Mouse (Mus musculus) left cerebral cortex, adult 18-20 months (tissue): Measurements from ENCODE around the gene Fpr2. TPM values are rescaled to one million over a fixed set of nuclear protein-coding genes. Genes with fewer than 3 reads are reported as not detected.
"Not testable (repeated sequence)": the region's sequence is repeated elsewhere in the genome, so short reads cannot be mapped to it uniquely, and the experiment has no call there.

Experiments used
- DNase-seq, 2 experiments: peaks; one replicate each; pipeline ENCODE4 v3.0.0; 2021 to 2022; ENCODE audit warnings: low spot score in 2 of 2, mixed read lengths in 1 of 2
- long read RNA-seq, 2 experiments: library from polyadenylated mRNA; stranded (forward); transcript quantifications; one replicate each; pipeline ENCODE4 v2.0.0; 2021
- total RNA-seq, 2 experiments: library from RNA; stranded (reverse); gene quantifications; 2 replicates each; pipeline ENCODE4 v1.2.3; 2021

The Fpr2 gene
- total RNA-seq = not detected
- long read RNA-seq, experiment 1 = 0 reads
- long read RNA-seq, experiment 2 = 0 reads

- no peak for DNase-seq
These were observed at the start of gene Fpr2, which contains the start of gene Fpr3 for GRCm38 (mm10) chr17:17887774-17888248. Gene Fpr2, plus strand, starts transcription at chr17:17887824. Gene Fpr3, plus strand, starts transcription at chr17:17887852.

GRCm38 (mm10) chr17:17837919-17838701 lies 49.5 kb upstream of the Fpr2 start:
- peak; percentile 90 to 94 for DNase-seq

- no peak for DNase-seq
These were observed 48.3 kb upstream of the Fpr2 start for GRCm38 (mm10) chr17:17839276-17839675.

- no peak for DNase-seq
These were observed 46.8 kb upstream of the Fpr2 start for GRCm38 (mm10) chr17:17840796-17841195.

- no peak for DNase-seq
These were observed 43.9 kb upstream of the Fpr2 start for GRCm38 (mm10) chr17:17843534-17844261.

GRCm38 (mm10) chr17:17844606-17845005 lies 43.0 kb upstream of the Fpr2 start:
- DNase-seq = not testable (repeated sequence)

GRCm38 (mm10) chr17:17845187-17846027 lies 42.2 kb upstream of the Fpr2 start:
- DNase-seq = peak in 1 of 2 experiments; percentile 37

GRCm38 (mm10) chr17:17848988-17849387 lies 38.6 kb upstream of the Fpr2 start:
- no peak for DNase-seq

- DNase-seq = no peak
These were observed 37.5 kb upstream of the Fpr2 start for GRCm38 (mm10) chr17:17849906-17850712.

- DNase-seq = no peak
These were observed 32.4 kb upstream of the Fpr2 start, which contains the start of gene Has1 for GRCm38 (mm10) chr17:17855064-17855838. Gene Has1, minus strand, starts transcription at chr17:17855205.

GRCm38 (mm10) chr17:17856612-17857011 lies 31.0 kb upstream of the Fpr2 start:
- no peak for DNase-seq

GRCm38 (mm10) chr17:17857446-17857845 lies 30.2 kb upstream of the Fpr2 start:
- no peak for DNase-seq

- no peak for DNase-seq
These were observed 27.5 kb upstream of the Fpr2 start for GRCm38 (mm10) chr17:17860110-17860509.

GRCm38 (mm10) chr17:17862360-17862759 lies 25.3 kb upstream of the Fpr2 start:
- no peak for DNase-seq

- DNase-seq = no peak
These were observed 22.5 kb upstream of the Fpr2 start for GRCm38 (mm10) chr17:17865168-17865567.

GRCm38 (mm10) chr17:17866801-17867469 lies 20.7 kb upstream of the Fpr2 start:
- DNase-seq = no peak

GRCm38 (mm10) chr17:17870892-17871550 lies 16.6 kb upstream of the Fpr2 start:
- DNase-seq = no peak

GRCm38 (mm10) chr17:17871697-17872096 lies 15.9 kb upstream of the Fpr2 start:
- DNase-seq = no peak
